ENCODE assay signal across 8 mouse cellular contexts in genomic region chr17:32788094-32788559, GRCm38 (mm10). TPM values are rescaled to one million over a fixed set of nuclear protein-coding genes. Genes with fewer than 3 reads are reported as not detected.
DNase-seq lines count a peak whose midpoint lies in the region; ATAC-seq lines count a peak whose summit lies in the region.

Gene Zfp871, minus strand, starts transcription at chr17:32788287.

- H3K4me2 ChIP-seq in forebrain, embryonic 14.5 days (ENCODE audit: low read length), result peak within 1 kb of the TSS; percentile 67
- H3K4me2 ChIP-seq in neural tube, embryonic 15.5 days, result peak within 1 kb of the TSS; percentile 65

- H3K27me3 ChIP-seq in forebrain, embryonic 14.5 days (replicated peaks; ENCODE audit: control insufficient read depth, insufficient read depth, low read length), result no peaks in the 10 kb centered on the region
- no peaks in the 10 kb centered on the region for H3K27me3 ChIP-seq in neural tube, embryonic 15.5 days (replicated peaks)

- peak within 1 kb of the TSS; percentile 94 for H3K9ac ChIP-seq in forebrain, embryonic 14.5 days (ENCODE audit: low read length)
- peak within 1 kb of the TSS; percentile 92 for H3K9ac ChIP-seq in neural tube, embryonic 15.5 days (replicated peaks)

- intact Hi-C loops in heart, postnatal 14 days (cut with DNase I), result loop anchor here (10.0 kb wide), 1 partner anchor 107 kb away; the partner anchor contains the start of gene Zfp870

- H3K4me3 ChIP-seq in forebrain, embryonic 14.5 days (ENCODE audit: low read depth, low read length), result peak within 1 kb of the TSS; percentile 82
- H3K4me3 ChIP-seq in neural tube, embryonic 15.5 days (replicated peaks), result peak within 1 kb of the TSS; percentile 87

- ATAC-seq in forebrain, embryonic 14.5 days, result peak; percentile 99
- ATAC-seq in neural tube, embryonic 15.5 days (ENCODE audit: low FRiP score), result peak; percentile 98

- peaks cover 19% of the 10 kb centered on the region for H3K36me3 ChIP-seq in forebrain, embryonic 14.5 days (ENCODE audit: control insufficient read depth, insufficient read depth, low read length)
- H3K36me3 ChIP-seq in neural tube, embryonic 15.5 days, result peaks cover 14% of the 10 kb centered on the region

- DNase-seq in ES-CJ7 (ENCODE audit: low read depth, low spot score), result peak; percentile 96
- peak; percentile 76 for DNase-seq in cerebellum, adult 11 months
- DNase-seq in forebrain, embryonic 14.5 days (ENCODE audit: low spot score), result peak; percentile 97
- peak; percentile 81 to 86 for DNase-seq in heart, postnatal 14 days
- DNase-seq in layer of hippocampus, adult 11-12 months (ENCODE audit: low spot score), result peak; percentile 92
- peak; percentile 91 to 93 for DNase-seq in lung, adult 18-20 months
- DNase-seq in testis, postnatal 14 days (ENCODE audit: low spot score), result peak; percentile 90

- under 1% methylated on average over 22 of the region's 22 CpGs for WGBS in forebrain, embryonic 14.5 days
- WGBS in neural tube, embryonic 15.5 days, result under 1% methylated on average over 22 of the region's 22 CpGs

- H3K9me3 ChIP-seq in forebrain, embryonic 14.5 days (replicated peaks; ENCODE audit: control insufficient read depth, low read length), result no peaks in the 10 kb centered on the region
- no peaks in the 10 kb centered on the region for H3K9me3 ChIP-seq in neural tube, embryonic 15.5 days (replicated peaks)

- H3K27ac ChIP-seq in forebrain, embryonic 14.5 days (ENCODE audit: low read depth, low read length), result peak within 1 kb of the TSS; percentile 87
- peak within 1 kb of the TSS; percentile 95 for H3K27ac ChIP-seq in neural tube, embryonic 15.5 days (replicated peaks)

- H3K4me1 ChIP-seq in forebrain, embryonic 14.5 days (ENCODE audit: control insufficient read depth, insufficient read depth, low read length), result peaks cover 19% of the 10 kb centered on the region
- H3K4me1 ChIP-seq in neural tube, embryonic 15.5 days, result peaks cover 30% of the 10 kb centered on the region

RNA-seq across cellular contexts. Expression of gene Zfp871, which starts in this region (rescaled TPM):
- 44.1 and 72.0 TPM in 2 replicates for polyA plus RNA-seq in forebrain, embryonic 14.5 days (2014; fragmentation: Nextera tagmentation; extraction: Ambion mirVana)
- 10 to 100 TPM; 36.0 to 40.5 TPM for total RNA-seq in heart, postnatal 14 days (2021)
- 35.2 and 37.6 TPM in 2 replicates for polyA plus RNA-seq in neural tube, embryonic 15.5 days (2015; fragmentation: Nextera tagmentation; extraction: Ambion mirVana)

Comparison
In these comparisons a context has a peak if more than half of its experiments do, and no peak if none do; other contexts are left out.
1. Peak in every context shown above with its lines: DNase-seq, ATAC-seq, H3K4me3 ChIP-seq and H3K27ac ChIP-seq.